Mouse (Mus musculus): ENCODE measurements around the gene Hhipl2.
"Not testable (repeated sequence)": the region's sequence is repeated elsewhere in the genome, so short reads cannot be mapped to it uniquely, and the experiment has no call there.

Hhipl2 gene

GRCm38 (mm10) chr1:183417873-183418272 is at the start of gene Hhipl2:
Hhipl2 (plus strand) TSS chr1:183418215.
- ChIA-PET CTCF (no interaction called here), POLR2A (no interaction called here)

DNA sequence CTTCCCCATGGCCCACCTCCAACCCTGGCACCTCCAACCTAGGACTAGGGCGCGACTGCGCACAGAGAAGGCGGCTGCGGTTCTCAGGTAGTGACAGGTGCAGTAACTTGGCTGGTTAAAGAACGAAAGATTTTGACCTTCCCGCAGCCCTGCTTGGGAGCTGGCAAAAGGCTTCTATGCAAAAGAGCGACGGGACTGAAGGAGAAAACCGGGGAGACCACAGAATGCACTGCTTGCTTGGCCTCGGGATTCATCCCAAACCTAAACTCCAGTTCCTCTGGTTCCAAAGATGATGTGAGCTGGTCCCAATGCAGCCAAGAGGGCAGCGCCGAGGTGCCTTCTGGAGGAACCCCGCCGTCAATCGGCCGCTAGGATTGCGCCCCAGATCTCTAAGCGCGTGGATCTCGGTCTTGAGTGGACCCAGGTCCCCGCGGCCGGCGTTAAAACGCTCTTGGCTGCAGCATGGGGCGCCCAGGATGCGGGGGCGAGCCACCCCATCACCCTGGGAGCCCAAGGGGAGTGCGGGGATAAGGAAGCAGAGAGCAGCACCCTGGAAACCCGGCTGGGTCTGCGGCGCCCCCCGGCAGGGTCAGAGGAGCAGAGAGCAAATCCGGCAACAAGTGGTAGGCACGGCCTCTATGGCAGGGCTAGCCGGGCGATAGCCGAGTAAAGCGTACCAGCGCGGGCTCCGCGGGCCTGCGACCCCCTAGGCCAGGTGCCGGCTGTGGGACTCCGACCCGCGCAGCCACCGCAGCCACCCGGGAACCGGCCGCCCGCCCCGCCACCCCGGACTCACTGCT is 49.2 kb upstream of the Hhipl2 start:
- POLR2A ChIA-PET: interaction anchor here in 2 of 4 experiments (1.0 to 1.9 kb wide), 6 partner anchors 8 to 30 kb away, joined by 3 to 5 read pairs (median 4); partner anchors contain the start of gene Taf1a (in 1 of the 2)
- CTCF ChIA-PET: interaction anchor here in 2 of 4 experiments (0.5 to 1.8 kb wide), 3 partner anchors 11 to 142 kb away, joined by 3 to 4 read pairs (median 3); no protein-coding TSS in a partner anchor

DNA sequence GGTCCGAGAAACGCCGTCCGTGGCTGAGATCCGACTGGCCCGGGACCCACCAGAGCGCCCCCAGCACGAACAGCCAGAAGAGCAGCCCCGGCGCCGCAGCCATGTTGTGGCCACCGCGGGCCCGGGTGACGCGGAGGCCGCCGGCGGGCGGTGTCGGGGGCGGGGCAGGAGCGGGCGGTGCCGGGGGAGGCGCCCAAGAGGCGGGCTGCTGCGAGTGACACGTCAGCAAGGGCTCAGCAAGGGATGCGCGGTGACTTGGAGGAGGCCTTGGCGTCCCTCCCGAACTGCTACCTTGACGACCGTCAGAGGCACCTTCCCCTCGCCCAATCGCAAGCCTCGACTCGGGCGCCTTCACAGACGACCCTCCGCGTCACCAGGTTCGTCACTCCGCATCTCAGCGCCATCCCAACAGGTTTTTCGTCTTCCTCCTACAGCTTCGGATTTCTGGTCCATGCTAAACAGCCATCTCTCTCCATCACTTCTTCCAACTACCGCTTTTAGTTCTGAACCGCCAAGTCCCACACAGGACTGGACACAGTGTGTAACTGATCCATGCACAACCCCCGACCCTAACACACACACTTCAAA is 48.5 kb upstream of the Hhipl2 start, which contains the start of gene Mia3:
TSS of gene Mia3 (minus strand) at position 127 of the 588 bp plus-strand sequence.
- POLR2A ChIA-PET: interaction anchor here in 2 of 4 experiments (0.8 to 1.9 kb wide), 8 partner anchors 9 to 72 kb away, joined by 3 to 6 read pairs (median 3); partner anchors contain the start of genes Brox (in 1 of the 2) and Taf1a (in 1 of the 2)
- CTCF ChIA-PET: interaction anchor here in 2 of 4 experiments (0.8 to 1.8 kb wide), 3 partner anchors 12 to 20 kb away, joined by 3 to 4 read pairs (median 4); no protein-coding TSS in a partner anchor

GRCm38 (mm10) chr1:183374728-183375127 is 43.3 kb upstream of the Hhipl2 start:
- ChIA-PET POLR2A (no interaction called here), CTCF (interaction anchor here in 2 of 4 experiments (0.6 to 0.7 kb wide), 2 partner anchors 25 to 543 kb away, joined by 3 to 5 read pairs; no protein-coding TSS in a partner anchor)

GRCm38 (mm10) chr1:183377045-183377444 is 41.0 kb upstream of the Hhipl2 start:
- POLR2A ChIA-PET: interaction anchor here in 1 of 4 experiments (2.3 kb wide), 1 partner anchor 11 kb away, joined by 12 read pairs; the partner anchor contains the start of gene Taf1a
- CTCF ChIA-PET: no interaction called here

DNA sequence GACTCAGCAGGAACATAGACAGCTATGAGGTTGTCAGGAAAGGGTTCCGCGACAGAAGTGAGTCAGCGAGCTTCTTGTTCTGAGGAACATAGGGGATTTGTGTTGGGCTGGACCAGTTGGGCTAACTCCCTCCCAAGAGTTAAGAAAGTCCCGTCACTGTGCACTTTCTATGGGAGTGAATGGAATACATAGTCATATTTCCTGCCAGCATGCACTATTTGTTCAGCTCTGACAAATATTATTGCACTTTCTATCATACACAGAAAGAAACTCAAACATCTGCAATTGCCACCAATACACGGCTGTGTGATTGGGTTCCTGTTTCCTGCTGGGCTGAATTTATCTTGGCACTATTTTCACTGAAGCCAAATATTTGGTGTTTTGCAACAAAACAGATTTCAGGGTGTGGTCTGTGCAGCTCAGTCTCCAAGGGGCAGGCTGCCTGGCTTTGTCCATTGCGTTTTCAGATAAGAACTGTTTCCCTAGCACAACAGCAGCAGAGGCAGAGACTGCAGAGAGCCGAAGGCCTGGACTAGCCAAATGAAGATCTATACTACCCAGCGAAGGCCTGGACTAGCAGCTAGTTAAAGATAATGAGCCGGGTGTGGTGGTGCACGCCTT is 39.6 kb upstream of the Hhipl2 start:
- CTCF ChIA-PET: interaction anchor here in 1 of 4 experiments (0.7 kb wide), 1 partner anchor 29 kb away, joined by 3 read pairs; no protein-coding TSS in a partner anchor
- POLR2A ChIA-PET: interaction anchor here (0.6 to 2.3 kb wide), 6 partner anchors 9 to 1354 kb away, joined by 3 to 12 read pairs (median 4); partner anchors contain the start of genes Brox (in 1 of the 4), Hlx (in 1 of the 4), Mia3 (in 1 of the 4) and Taf1a (in 1 of the 4)

GRCm38 (mm10) chr1:183379376-183379775 is 38.6 kb upstream of the Hhipl2 start:
- ChIA-PET CTCF (interaction anchor here in 2 of 4 experiments (0.7 to 1.1 kb wide), 2 partner anchors 11 to 106 kb away, joined by 3 to 4 read pairs; no protein-coding TSS in a partner anchor), POLR2A (interaction anchor here in 2 of 4 experiments (0.6 to 1.3 kb wide), 4 partner anchors 9 to 1358 kb away, joined by 3 to 5 read pairs (median 4); partner anchors contain the start of genes Taf1a (in 2 of the 2) and Mia3 (in 1 of the 2))

- POLR2A ChIA-PET: interaction anchor here in 1 of 4 experiments (0.7 kb wide), 1 partner anchor 887 kb away, joined by 3 read pairs; no protein-coding TSS in a partner anchor
Observed at GRCm38 (mm10) chr1:183381816-183382215, 36.2 kb upstream of the Hhipl2 start.

GRCm38 (mm10) chr1:183382621-183383020 is 35.4 kb upstream of the Hhipl2 start:
- ChIA-PET POLR2A (interaction anchor here in 2 of 4 experiments (0.6 to 0.7 kb wide), 2 partner anchors 30 to 888 kb away, joined by 3 read pairs; no protein-coding TSS in a partner anchor), CTCF (no interaction called here)

More at GRCm38 (mm10) chr1:183381816-183382215, 36.2 kb upstream of the Hhipl2 start:
- CTCF ChIA-PET: no interaction called here

DNA sequence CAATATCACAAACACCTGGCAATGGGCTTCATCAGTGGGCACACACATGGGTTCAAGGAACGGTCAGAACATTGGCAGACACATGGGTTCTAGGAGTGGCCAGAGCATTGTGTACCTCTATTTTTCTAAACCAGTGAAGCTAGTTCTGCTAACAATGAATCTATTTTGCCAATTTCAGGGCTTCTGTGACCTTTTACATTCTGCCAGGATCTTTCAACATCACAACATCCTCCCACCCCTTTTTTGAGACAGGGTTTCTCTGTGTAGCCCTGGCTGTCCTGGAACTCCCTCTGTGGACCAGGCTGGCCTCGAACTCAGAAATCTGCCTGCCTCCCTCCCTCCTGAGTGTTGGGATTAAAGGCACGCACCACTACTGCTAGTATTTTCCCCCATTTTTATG is 30.6 kb upstream of the Hhipl2 start:
- POLR2A ChIA-PET: interaction anchor here in 2 of 4 experiments (1.6 to 2.9 kb wide), 6 partner anchors 10 to 38 kb away, joined by 3 to 12 read pairs (median 5); partner anchors contain the start of gene Mia3 (in 1 of the 2)
- CTCF ChIA-PET: not testable (repeated sequence)

DNA sequence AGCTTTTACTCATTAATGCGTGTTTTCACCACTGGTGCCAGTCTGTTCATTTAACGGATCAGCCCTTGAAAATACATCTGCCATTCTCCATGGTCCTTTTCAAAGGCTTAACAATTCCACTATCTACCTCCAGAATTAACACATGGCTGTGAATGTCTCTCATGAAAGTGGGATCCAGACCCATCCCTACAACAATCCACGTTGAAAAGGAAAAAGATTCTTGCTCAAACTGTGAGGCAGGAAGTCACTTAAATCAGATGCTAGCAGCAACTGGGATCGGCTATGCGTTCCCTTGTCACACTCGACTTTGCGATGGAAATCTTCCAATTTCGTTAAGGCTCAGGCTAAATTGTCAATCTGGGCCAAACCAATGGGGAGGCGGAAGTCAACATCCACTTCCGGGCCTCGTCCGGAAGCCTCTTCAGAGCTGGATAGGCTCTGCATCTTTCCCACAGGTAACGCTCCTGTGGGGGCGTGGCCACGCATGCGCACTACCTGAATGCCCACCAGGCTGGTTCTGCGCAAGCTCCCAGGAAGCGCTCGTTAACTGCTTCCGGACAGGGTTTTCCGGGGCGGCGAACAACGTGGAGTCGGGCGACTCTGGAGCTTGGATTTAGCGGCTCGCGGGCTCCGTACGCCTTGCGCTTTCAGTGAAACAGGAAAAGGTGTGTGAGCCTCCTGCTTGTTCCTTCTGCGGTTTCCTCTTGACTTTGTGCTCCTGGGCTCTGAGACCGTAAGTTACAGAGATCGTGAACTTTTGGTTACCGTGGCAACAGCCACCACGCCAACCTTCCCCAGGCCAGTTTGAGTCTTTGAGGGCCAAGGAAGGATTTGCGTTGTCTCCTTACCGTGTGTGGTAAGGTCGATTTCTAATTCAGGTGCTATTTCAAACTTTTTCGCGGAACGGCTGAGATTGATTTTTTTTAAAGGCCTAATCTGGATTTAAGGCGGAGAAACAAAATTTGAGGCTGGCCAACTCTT is 29.3 kb upstream of the Hhipl2 start, which contains the start of gene Taf1a:
TSS of gene Taf1a (plus strand) at position 556 of the 981 bp plus-strand sequence.
- ChIA-PET POLR2A (interaction anchor here in 3 of 4 experiments (0.7 to 2.9 kb wide), 20 partner anchors 8 to 293 kb away, joined by 3 to 12 read pairs (median 4); partner anchors contain the start of genes Aida (in 1 of the 3), Brox (in 1 of the 3) and Mia3 (in 1 of the 3)), CTCF (interaction anchor here in 2 of 4 experiments (0.5 to 1.2 kb wide), 5 partner anchors 35 to 1471 kb away, joined by 3 to 4 read pairs (median 3); no protein-coding TSS in a partner anchor)

GRCm38 (mm10) chr1:183403396-183403795 is 14.6 kb upstream of the Hhipl2 start:
- ChIA-PET POLR2A (interaction anchor here in 1 of 4 experiments (2.2 kb wide), 1 partner anchor 107 kb away, joined by 6 read pairs; the partner anchor contains the start of genes Aida and Brox), CTCF (no interaction called here)

- ChIA-PET CTCF (no interaction called here), POLR2A (interaction anchor here in 1 of 4 experiments (0.7 to 1.5 kb wide), 2 partner anchors 9 to 25 kb away, joined by 3 to 7 read pairs; no protein-coding TSS in a partner anchor)
Observed at GRCm38 (mm10) chr1:183414081-183414727, 3.8 kb upstream of the Hhipl2 start.

- ChIA-PET POLR2A (interaction anchor here in 1 of 4 experiments (0.7 to 2.1 kb wide), 4 partner anchors 12 to 123 kb away, joined by 3 to 5 read pairs (median 4); partner anchors contain the start of gene Aida), CTCF (interaction anchor here in 2 of 4 experiments (1.3 to 2.0 kb wide), 2 partner anchors 20 kb away, joined by 3 to 7 read pairs; no protein-coding TSS in a partner anchor)
Observed at GRCm38 (mm10) chr1:183419741-183420140, 1.7 kb downstream of the Hhipl2 start.

DNA sequence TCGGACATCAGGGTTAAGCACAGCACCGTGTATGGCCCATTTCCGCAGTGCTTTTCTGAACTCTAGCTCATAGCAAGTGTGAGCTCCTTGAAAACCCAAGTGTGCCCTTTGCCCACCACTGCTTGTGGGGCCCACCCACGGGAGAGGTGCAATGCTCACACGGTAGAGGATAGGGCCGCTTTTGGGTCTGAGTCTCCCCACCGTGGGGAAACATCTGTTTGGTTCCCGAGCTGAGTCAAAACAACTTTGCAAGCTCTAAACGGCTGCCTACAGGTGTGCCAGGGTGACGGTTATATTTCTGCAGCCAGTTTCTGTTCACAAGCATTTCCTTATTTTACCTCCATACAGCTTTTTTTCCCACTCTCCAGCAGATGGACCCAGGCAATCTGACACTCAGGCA is 2.3 kb downstream of the Hhipl2 start:
- ChIA-PET POLR2A (interaction anchor here in 1 of 4 experiments (0.7 to 2.1 kb wide), 6 partner anchors 9 to 96 kb away, joined by 3 to 6 read pairs (median 4); no protein-coding TSS in a partner anchor), CTCF (interaction anchor here (0.6 to 2.0 kb wide), 6 partner anchors 9 to 168 kb away, joined by 3 to 9 read pairs (median 3); no protein-coding TSS in a partner anchor)

DNA sequence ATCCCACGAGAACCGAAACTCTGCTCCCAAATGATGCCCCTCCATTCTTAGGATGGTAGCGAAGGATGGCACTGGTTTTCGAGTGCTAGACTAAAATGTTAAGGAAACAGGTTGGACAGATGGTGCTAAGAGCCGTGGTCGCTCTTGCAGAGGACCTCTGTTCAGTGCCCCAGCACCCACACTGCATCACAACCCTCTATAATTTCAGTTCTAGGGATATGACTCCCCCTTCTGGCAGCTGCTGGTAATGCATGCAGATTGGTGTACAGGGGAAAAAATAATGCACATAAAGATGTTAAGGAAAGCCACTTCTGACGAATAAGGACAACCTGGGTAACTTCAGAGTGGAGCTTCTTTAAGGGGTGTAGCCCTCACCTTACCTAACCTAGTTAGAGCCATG is 6.1 kb downstream of the Hhipl2 start:
- ChIA-PET POLR2A (interaction anchor here in 2 of 4 experiments (0.8 to 1.3 kb wide), 3 partner anchors 10 to 191 kb away, joined by 3 to 7 read pairs (median 3); no protein-coding TSS in a partner anchor), CTCF (interaction anchor here in 2 of 4 experiments (0.6 to 1.6 kb wide), 10 partner anchors 14 to 181 kb away, joined by 3 to 5 read pairs (median 4); no protein-coding TSS in a partner anchor)

Measured in embryonic stem cell, embryonic (primary cell).